Mouse (Mus musculus): ENCODE measurements around the gene Anks6. TPM values are rescaled to one million over a fixed set of nuclear protein-coding genes. Genes with fewer than 3 reads are reported as not detected.
A peak's percentile ranks its signal among the peaks of the same experiment; 100 is the strongest.
"Not testable (repeated sequence)": the region's sequence is repeated elsewhere in the genome, so short reads cannot be mapped to it uniquely, and the experiment has no call there.

The Anks6 gene
- polyA plus RNA-seq (2017; shearing (Covaris generic)) = not detected

- no peak for ATAC-seq
Measured at GRCm38 (mm10) chr4:47056791-47057509, at the start of gene Anks6. TSS of gene Anks6 (minus strand) at chr4:47057427.

- no peak for ATAC-seq
Measured at GRCm38 (mm10) chr4:47103561-47103960, 46.3 kb upstream of the Anks6 start.

- ATAC-seq = no peak
Measured at GRCm38 (mm10) chr4:47093647-47094046, 36.4 kb upstream of the Anks6 start.

- no peak for ATAC-seq
Measured at GRCm38 (mm10) chr4:47093161-47093560, 35.9 kb upstream of the Anks6 start.

- no peak for ATAC-seq
Measured at GRCm38 (mm10) chr4:47092387-47093021, 35.3 kb upstream of the Anks6 start.

GRCm38 (mm10) chr4:47091493-47092386 is 34.5 kb upstream of the Anks6 start, which contains the start of gene Galnt12:
TSS of gene Galnt12 (plus strand) at chr4:47091909.
- peak; percentile 74 for ATAC-seq

GRCm38 (mm10) chr4:47088671-47089070 is 31.4 kb upstream of the Anks6 start:
- no peak for ATAC-seq

GRCm38 (mm10) chr4:47083824-47084223 is 26.6 kb upstream of the Anks6 start:
- no peak for ATAC-seq

GRCm38 (mm10) chr4:47080647-47081010 is 23.4 kb upstream of the Anks6 start:
- ATAC-seq = no peak

- no peak for ATAC-seq
Measured at GRCm38 (mm10) chr4:47079997-47080646, 22.9 kb upstream of the Anks6 start.

GRCm38 (mm10) chr4:47075054-47075453 is 17.8 kb upstream of the Anks6 start:
- ATAC-seq = no peak

- ATAC-seq = no peak
Measured at GRCm38 (mm10) chr4:47060900-47061299, 3.7 kb upstream of the Anks6 start.

GRCm38 (mm10) chr4:47057510-47058325 is 491 bp upstream of the Anks6 start:
- no peak for ATAC-seq

GRCm38 (mm10) chr4:47055570-47056080 is 1.6 kb downstream of the Anks6 start:
- ATAC-seq = no peak

- ATAC-seq = not testable (repeated sequence)
Measured at GRCm38 (mm10) chr4:47055170-47055569, 2.1 kb downstream of the Anks6 start.

GRCm38 (mm10) chr4:47051905-47052304 is 5.3 kb downstream of the Anks6 start:
- no peak for ATAC-seq

- no peak for ATAC-seq
Measured at GRCm38 (mm10) chr4:47050642-47051381, 6.4 kb downstream of the Anks6 start.

- peak; percentile 52 for ATAC-seq
Measured at GRCm38 (mm10) chr4:47050167-47050566, 7.1 kb downstream of the Anks6 start.

GRCm38 (mm10) chr4:47049216-47049615 is 8.0 kb downstream of the Anks6 start:
- no peak for ATAC-seq

GRCm38 (mm10) chr4:47047765-47048164 is 9.5 kb downstream of the Anks6 start:
- ATAC-seq = no peak

GRCm38 (mm10) chr4:47046974-47047373 is 10.3 kb downstream of the Anks6 start:
- ATAC-seq = no peak

Measured in activated CD4-positive, CD25-positive, alpha-beta regulatory T cell, adult 4 months (primary cell).